Mouse (Mus musculus) right cerebral cortex, postnatal 14 days (tissue): ENCODE measurements around the gene Dpf3.
A peak's percentile ranks its signal among the peaks of the same experiment; 100 is the strongest.

ENCODE experiments used
- DNase-seq: peaks from one replicate; pipeline ENCODE4 v3.0.0; 2022

Gene Dpf3

DNA sequence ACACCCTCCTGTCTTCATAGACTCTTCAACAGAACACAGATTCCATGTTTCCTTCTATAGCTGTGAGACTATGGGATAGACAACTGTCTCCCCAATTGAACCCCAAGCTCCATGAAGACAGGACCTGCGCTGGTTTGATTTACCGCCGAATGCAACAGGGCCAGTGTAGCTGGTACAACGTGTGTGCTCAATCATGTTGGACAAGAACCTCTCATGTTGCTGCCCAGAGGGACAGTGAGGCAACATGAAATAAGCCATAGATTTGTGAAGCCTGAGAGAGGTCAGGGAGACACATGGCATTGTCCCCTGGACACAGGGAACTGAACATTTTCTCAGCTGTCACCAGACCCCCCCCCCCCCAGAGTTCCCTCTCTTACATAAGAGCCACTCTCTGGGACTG lies 21.5 kb downstream of the Dpf3 start:
- no peak for DNase-seq

DNA sequence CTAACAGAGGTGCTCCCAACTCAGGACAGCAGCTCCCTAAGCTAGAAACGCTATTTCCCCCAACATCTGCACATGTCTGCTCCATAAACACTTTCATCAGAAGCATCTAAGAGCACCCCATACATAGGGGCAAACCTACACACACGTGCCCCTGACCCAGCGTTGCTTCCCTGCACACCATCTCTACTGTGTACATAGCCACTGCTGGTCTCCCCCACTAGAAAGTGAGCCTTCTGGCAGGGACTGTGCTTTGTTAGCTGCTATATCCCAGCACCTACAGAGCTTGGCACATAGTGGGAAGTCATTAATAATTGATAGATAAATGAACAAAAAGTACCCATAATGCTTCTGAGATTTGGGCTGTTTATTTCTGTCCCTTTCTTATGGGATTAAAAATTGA lies 27.2 kb downstream of the Dpf3 start:
- no peak for DNase-seq

DNA sequence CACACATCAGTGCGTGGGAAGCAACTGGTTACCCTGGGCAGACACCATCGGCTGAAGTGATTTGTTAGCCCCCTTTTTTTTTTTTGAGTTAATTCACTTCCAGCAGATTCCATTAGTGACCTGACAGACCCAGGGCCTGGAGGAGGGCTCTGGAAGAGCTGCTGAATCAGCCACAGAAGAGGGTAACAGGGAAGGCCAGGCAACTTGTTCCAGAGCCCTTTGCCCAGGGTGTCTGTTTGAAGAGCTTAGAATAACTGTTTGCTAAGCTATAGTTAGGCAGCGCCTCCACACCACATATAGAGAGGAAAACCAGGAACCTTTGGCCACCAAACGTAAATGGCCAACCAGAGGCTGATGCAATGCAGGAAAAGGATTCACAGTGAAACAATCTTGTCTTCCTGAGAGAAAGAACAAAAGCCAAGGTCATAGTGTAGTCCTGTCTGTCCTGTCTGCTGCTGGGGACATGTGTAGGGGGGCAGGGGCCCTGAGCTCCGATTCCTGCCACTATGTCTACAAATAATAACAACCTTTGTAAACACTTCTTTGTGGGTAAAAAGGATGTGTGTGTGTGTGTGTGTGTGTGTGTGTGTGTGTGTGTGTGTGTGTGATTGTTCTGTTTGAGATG lies 32.7 kb downstream of the Dpf3 start:
- no peak for DNase-seq

DNA sequence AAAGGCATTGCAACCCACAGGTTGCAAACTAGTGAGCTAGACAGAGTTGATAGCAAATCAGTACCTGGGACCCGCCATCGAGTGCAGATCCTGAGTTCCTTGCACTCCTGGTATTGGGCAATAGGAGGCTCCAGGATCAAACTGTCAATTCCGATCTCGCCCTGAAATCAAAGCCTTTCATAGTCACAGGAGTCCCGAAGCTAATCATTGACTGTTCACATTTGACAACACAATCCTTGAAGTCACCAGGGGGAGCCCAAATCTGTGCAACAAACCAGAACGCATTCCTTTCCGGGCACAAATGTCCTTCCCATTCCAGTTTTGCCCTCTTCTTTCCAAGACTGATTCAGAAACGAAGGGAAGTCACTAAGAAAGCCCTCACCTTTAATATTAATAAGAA lies 35.7 kb downstream of the Dpf3 start:
- DNase-seq = no peak

DNA sequence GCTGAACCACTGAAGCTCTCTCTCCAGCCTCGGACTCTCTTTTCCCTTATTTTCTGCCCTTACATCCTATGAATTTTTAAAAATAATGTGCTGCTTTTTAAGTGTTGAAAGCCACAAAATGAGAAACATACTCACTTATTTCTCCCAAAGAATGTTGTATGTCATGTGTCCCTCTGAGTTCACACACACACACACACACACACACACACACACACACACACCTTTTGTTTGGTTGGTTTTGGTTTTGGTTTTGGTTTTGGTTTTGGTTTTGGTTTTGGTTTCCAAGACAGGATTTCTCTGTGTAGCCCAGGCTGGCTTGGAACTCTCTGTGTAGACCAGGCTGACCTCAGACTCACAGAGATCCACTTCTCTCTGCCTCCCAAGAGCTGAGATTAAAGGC lies 37.0 kb downstream of the Dpf3 start:
- DNase-seq = no peak

DNA sequence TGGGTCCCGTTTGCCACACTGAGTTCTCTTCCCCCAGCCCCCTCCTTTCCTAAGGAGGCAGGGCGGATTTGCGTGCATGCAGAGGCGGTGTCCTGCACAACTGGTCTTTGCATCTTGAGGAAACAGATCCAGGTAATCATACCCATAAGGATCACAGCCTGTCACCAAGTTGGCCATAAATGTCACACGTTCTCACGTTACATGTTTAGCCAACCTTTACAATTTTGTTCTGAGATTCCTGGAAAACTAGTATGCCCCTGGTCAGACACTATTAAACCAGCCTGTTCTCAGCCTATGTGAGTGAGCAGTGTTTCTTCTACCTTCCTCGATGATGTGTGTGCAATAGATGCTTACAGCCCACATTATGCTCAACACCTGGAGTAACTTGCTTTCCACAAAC lies 38.3 kb downstream of the Dpf3 start:
- DNase-seq = no peak

DNA sequence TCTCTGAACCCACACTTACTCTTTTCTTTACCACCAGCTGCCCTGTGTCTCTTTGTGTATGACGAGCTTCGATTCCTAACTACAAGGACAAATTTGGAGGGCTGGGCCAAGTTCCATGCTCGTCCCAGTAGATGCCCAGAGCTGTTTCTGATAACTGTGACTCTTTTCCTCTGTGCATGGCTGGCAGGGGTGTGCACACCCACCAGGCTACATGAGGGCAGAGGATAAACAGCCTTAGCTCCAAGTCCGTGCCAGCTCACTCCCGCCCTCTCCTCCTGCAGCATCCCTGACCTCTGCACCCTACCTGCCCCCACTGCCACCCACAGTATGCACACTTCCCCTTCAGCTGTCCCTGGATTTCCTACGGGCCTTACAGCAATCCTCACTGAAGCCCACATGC lies 41.9 kb downstream of the Dpf3 start:
- no peak for DNase-seq

DNA sequence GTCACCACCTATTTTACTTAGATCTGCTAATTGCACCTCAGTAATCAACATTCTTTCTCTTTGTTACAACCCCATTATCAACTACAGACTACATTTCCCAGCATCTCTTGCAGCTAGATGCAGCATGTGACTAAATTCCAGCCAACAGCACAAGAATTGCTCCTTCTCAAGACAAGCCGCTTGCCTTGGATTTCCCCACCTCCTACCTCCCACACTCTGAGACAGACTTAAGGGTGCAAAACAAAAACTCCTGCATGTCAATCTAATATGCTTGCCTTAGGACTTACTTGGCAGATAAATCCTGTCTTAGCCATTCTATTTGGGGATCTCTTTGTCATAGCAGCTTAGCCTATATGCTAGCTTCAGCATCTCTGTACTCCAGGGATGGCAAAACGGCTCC lies 43.1 kb downstream of the Dpf3 start:
- no peak for DNase-seq

DNA sequence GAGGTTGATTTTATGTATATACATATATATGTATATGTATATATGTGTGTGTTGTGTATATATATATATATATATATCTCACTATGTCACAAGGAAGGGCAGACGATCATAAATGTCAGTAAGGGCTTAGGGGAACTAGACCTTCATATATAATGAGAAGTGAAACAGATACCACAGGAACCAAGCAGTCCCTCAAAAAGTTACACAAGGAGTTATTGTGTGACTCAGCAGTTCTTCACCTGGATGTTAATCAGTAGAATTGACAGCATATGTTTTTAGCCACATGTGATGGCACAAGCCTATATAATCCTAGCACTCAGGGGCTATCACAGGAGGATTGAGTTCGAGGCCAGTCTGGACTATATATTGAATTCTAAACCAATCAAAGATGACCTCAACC lies 49.5 kb downstream of the Dpf3 start:
- no peak for DNase-seq

DNA sequence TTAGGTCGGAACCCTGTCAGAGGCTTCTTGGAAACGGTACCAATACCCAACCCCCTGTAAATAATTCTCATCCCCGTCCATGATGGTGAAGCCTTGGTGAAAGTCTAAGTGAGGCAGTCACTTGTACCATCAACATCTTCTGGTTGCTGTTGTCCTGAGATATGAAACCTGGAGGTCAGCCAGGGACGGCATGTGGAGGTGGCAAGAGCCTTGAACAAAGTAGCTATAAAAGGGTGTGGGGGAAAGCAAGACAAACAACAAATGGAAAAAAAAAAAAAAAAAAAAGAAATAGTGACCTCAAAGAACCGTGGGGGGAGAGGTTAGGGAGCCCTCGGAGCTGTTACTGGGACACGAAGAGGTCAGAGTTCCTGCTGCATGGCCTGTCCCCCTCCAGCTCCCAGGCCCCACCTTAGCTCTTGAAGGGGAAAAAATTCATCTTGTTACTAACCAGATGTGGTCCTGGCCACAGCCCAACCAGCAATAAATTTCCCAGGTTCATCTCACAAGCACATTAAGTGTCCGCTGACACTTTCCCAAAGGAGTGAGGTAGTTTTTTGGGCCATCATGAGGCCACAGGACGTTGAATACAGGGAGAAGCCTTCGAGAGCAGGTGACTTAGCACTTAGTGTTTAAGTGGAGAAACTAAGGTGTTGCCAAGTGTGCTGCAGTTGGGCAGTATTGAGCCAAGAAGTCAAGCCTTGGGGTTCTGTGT lies 53.4 kb downstream of the Dpf3 start:
- DNase-seq = no peak

DNA sequence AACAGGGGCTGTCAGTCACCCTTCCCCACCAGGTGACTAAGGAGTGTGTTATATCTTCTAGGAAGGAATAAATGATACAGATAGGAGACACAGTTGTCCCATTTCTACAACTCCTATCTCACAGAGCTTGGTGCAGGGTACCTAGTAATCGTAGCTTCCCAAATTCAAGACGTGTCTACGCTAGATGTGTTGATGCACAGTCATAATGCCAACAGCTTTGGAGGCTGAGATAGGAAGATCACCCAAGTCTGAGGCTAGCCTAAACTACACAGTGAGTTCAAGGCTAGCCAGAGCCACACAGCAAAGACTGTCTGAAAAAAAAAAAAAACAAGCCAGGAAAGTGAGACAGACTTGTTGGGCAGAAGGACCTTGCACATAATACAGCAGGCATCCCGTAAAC lies 54.1 kb downstream of the Dpf3 start:
- DNase-seq = no peak

DNA sequence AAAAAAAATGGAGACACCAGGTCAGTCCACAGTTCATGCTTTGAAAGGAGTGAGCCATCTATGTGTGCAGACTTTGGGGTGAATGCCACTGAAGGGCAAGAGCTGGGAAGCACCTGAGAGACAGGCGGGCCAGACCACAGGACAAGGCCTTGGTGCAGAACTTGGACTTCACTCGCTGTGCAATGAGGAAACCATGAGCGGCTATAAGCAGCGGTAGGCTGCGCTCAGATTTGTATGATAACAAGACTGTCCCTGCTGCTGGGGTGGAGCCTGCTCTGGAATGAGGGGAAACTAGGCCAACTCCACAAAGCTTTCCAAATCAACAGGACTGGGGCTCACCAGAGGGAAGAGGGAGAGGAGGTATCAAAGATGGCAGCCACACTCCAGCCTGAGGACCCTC lies 57.3 kb downstream of the Dpf3 start:
- DNase-seq = no peak

DNA sequence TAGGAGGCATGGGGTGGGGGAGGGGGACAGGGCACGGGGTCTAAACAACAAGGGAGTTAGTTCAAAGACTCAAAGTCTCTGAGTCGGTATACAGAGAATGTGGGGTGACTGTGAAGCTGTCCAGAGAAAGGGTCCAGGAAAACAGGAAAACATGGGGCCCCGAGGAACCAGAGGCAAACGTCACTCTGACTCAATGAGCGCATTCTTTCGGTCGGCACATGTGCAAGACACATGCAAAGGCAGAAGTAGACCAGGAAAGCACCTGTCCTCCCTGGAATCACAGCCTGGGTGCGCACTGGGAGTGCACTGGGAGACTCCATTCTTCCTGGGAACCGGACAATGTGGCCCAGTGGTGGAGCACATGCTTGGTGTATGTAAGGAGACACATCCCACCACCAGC lies 59.5 kb downstream of the Dpf3 start:
- no peak for DNase-seq

DNA sequence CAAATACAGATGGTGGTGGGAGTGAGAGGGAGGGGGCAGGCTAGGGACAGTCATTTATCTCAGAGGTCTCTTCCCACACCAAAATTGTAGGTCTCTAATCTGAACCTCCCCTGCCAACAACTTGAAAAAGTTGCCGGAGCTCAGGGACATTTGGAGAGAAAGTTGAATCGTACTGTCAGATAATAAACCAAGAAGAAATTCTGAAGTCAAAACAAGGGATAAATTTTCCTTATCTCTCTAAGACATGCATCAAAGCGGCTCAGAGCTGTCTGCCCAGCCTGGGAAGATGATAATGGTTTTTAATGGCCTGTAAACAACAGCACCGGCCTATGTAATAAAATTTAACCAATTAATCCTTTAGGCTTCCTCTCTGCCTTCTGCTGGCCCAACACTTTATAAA lies 59.9 kb downstream of the Dpf3 start:
- DNase-seq = no peak

DNA sequence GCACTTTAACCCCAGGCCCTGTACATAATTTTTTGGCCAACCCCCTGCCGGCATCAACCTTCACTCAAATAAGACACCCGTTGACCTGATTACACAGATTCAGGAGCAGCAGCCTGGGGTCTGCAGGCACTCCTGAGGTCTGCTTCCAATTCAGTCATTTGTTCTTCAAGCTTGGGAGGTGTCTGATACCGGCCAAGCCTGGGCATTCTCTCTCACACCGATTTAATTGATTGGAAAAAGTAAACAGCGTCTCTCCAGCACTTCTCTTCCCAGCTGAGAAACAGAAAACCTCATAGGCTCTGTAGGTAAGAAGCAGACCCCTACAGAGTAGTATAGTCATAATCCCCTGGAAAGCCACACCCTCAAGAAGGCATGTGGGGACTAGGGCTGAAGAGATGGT lies 61.2 kb downstream of the Dpf3 start:
- DNase-seq = no peak

DNA sequence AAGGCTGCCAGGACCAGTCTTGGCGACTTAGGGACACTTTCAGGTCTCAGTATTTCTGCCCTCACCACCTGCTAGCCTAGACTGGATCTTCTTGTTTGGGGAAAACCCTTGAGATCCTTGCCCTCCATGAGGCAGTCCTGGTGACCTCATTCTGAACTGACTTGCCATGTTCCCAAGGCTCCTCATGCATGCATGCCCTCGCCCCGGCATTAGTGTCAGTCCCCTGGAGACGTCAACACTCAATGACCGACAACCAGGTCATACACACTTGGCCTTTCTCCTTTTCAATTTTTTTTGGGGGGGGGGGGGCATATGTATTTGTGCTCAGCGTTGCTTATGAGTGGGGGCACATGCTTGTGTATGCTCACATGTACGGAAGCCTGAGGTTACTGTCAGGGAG lies 61.8 kb downstream of the Dpf3 start:
- no peak for DNase-seq

DNA sequence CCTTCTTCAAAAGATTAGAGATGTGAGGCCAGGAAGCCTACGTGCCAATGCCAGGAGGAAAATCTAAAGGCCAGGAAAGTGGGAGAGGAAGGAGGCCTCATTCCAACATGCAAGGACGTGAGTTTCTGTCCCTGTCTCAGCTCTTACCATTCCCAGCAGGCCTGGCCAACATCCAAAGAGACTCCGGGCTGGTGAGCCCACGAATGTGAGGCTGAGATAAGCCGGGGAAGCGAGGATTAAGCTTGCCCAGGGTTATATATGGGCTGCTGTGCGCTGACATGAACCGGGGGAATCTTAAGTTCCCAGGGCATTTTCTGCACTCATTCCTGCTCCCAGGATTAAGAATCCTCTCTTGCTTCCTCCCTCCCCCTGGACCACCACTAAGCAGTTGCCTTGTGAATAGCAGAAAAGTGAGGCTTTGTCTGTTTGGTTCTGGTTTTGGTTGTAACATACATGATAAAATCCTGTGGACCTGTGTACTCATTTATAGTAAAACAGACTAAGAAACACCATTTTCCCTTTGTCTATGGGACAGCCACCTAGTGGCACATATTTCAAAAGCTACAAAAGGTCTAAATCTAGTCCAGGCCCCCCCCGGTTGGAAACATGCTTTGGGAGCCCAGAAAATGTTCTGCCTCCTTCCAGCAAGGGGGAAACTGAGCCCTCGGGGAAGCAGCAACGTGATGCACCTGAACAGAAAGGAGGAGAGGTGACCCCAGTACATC lies 62.6 kb downstream of the Dpf3 start:
- peak; percentile 43 for DNase-seq

DNA sequence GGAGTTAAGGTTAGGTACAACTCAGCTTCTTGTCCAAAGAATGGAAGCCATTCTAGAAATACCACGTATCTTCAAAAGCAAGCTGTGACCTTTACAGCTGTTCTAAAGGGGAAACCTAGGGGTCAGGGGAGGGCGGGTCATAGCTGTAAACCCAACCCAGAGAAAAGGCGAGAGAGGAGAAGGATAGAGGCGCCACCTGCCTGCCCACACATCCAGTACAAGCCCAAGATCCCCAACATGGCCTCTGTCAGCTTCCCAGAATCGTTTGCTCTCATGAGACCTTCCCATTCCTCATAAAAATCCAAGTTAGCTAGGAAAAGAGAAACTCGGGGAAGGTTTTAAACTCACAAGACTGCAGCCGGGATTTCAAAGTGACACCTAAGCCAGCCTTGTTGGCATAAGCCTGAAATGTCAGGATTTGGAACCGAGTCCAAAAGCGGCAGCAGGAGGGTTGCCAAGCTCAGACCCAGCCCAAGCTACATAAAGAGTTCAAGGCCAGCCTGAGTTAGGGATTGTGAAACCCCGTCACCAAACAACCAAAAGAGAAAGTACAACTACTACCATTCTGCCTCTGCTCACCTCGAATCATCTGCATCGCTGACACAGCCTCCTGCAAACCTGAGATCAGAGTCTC lies 63.3 kb downstream of the Dpf3 start:
- DNase-seq = no peak

DNA sequence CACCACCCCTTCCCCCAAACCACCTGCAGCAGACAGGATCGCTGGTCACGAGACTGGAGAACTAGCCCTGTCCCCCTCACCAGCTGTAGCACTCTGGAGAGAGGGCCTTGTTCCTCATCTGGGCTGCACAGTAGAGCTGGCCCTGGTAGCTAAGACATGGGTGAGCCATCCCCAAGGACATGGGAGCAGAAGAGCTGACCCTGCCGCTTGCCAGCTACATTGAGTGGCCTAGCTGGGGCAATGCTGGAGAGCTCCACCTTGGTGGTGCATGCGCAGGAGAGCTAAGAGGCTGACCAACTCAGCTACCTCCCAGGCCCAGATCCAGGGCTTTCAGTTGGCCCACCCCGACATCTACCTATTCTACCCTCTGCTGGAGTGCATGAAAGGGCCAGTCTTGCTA lies 67.2 kb downstream of the Dpf3 start:
- no peak for DNase-seq

DNA sequence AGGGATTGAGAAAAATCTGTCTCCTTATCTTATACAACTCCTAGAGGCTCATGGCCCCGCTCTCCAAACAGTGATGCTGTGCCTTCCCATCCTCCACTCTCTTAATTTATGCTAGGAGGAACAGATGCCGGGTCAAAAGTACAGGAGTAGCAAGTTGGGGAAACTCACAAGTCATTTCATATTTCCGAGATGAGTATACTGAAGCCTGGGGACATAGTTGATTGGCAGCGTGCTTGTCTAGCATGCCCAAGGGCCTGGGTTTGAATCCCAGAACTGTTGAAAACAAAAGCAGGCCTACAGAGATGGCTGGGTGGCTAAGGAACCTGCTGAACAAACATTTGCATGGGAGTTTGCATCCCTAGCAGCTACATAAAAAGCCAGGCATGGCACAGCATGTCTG lies 72.3 kb downstream of the Dpf3 start:
- DNase-seq = no peak

DNA sequence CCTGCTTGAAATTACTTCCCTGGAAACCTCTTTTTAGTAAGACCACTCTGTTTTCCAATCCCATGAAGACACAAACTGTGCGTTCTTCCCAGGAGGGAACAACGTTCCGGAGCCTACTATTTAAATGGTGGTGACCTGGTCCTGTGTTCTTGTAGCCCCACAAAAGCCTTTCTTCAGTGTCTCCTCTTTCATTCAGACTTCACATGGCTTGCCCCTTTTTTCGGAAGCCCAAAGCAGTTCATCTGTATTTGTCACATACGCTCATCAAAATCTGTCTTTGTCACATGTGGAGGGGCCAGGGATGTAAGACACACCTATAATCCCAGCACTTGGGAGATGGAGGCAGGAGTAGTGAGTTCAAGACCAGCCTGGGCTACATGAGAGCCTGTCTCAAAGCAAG lies 73.8 kb downstream of the Dpf3 start:
- DNase-seq = no peak

DNA sequence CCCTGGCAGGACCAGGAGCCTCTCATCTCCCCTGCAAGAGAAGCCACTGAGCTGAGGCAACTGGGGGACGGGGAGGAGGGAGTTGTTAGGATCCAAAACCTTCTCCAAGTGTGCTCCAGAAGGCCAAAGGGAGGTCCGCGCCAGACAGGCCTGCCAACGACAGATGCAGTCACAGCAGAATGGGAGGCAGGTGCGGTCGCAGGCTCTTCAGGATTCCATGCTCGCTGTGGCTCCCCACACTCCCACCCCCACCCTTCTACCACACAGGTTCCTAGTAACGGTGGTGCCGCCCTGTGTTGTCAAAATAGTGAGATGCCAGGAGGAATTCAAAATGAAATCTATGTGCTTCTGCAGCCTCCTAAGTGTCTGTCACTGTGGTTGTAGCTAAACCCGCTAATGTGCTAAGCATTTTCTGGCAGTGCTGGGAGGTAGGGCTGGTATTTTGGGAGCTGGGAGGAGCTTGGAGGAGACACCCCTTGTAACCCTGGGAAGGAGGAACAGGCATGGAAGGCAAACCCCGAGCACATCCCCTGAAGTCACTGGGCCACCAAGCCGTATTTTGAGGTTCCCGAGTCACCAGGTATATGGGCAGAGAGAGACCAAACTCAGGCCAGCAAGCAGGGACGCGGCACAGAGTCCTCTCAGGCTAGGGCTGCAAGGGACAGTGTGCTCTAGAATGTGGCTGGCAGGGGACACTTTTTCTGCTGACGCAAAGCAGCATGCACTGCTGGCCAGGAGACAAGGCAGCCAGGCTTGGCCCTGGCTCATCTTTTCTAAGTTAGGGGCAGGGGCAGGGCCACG lies 75.6 kb downstream of the Dpf3 start:
- DNase-seq = peak; percentile 50

DNA sequence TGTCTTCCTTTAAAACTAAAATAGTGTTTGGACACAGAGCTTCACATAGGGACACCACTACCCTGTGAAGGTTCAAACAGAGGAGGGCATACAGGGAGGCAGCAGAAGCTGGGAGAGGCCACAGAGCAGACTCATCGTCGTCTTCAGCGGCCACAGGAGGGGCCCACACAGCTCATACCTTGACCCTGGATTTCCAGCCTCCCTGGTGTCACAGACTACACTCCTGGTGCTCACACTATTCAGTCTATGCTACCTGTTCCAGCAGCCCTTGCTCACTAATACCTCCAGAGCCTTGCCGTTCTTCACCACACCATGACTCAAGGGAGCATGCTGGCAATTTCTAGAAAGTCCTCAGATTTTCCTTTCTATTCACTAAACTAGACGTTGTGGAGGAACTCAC lies 76.5 kb downstream of the Dpf3 start:
- DNase-seq = no peak
